Comparison of ENCODE assay signal across 16 mouse cellular contexts in the genomic region with DNA sequence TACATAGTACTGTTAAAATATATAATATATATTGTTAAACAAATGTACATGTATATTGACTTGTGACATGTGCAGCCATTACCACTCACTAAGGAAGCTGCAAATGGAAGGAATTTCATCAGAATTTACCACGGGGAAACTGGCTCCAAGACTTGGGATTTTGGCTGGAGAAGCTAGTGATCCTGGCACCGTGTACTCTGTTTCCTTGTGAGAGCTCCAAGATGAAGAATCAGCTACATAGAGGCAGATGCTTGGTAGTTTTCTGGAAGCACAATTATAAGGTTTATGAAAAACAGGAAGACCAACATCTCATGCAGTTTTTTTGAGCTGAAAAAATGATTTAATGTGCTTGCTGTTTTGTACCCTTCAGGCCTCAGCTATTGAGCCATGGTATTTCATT.
DNase-seq lines count a peak whose midpoint lies in the region; ATAC-seq and TF ChIP-seq lines count a peak whose summit lies in the region.
"Had no signal": no experiment of that assay in that cellular context is flagged by ENCODE, and none has a peak within 500 bp of the region (broad histone marks: within the 10 kb centered on the region; RNA-seq: fewer than 3 reads in every experiment).

No protein-coding gene starts in this region.

- WGBS in forebrain, postnatal 0 days, result 38% methylated on average over 2 of the region's 2 CpGs
- WGBS in forebrain, embryonic 12.5 days, result 85% methylated on average over 2 of the region's 2 CpGs
- 10% methylated on average over 2 of the region's 2 CpGs for WGBS in cerebellum, adult 2 months

- no peaks in the 10 kb centered on the region for H3K27me3 ChIP-seq in forebrain, postnatal 0 days (ENCODE audit: insufficient read depth, low read length)
- H3K27me3 ChIP-seq in forebrain, embryonic 12.5 days, result no peaks in the 10 kb centered on the region
- no peaks in the 10 kb centered on the region for H3K27me3 ChIP-seq in cerebellum, adult 2 months (ENCODE audit: control insufficient read depth, insufficient read depth, low read length)
- H3K27me3 ChIP-seq: embryonic facial prominence, embryonic 12.5 days; hindbrain, embryonic 15.5 days had no signal

- no peak overlapping the region for H3K9ac ChIP-seq in forebrain, postnatal 0 days
- no peak overlapping the region for H3K9ac ChIP-seq in forebrain, embryonic 12.5 days
- H3K9ac ChIP-seq: embryonic facial prominence, embryonic 12.5 days; hindbrain, embryonic 15.5 days; lung, embryonic 14.5 days had no signal

- no peak for TF ChIP-seq POLR2A in cerebellum, adult 2 months (IDR thresholded peaks at IDR 0.05; ENCODE audit: borderline replicate concordance, insufficient read depth, low read length)

- H3K4me2 ChIP-seq in forebrain, postnatal 0 days (ENCODE audit: low read depth), result no peak overlapping the region
- H3K4me2 ChIP-seq in forebrain, embryonic 12.5 days, result no peak overlapping the region
- H3K4me2 ChIP-seq: embryonic facial prominence, embryonic 12.5 days; hindbrain, embryonic 15.5 days; lung, embryonic 14.5 days had no signal

- no peak for TF ChIP-seq CTCF in forebrain, postnatal 0 days (IDR thresholded peaks at IDR 0.05; ENCODE audit: low read depth)
- TF ChIP-seq CTCF in cerebellum, adult 2 months (IDR thresholded peaks at IDR 0.05; ENCODE audit: borderline replicate concordance, insufficient read depth, low read depth, low read length), result no peak

- H3K27ac ChIP-seq in forebrain, postnatal 0 days (ENCODE audit: low read depth, low read length), result no peak overlapping the region
- no peak overlapping the region for H3K27ac ChIP-seq in forebrain, embryonic 12.5 days
- no peak overlapping the region for H3K27ac ChIP-seq in cerebellum, adult 2 months (ENCODE audit: insufficient read depth, low read length)
- H3K27ac ChIP-seq: embryonic facial prominence, embryonic 12.5 days; hindbrain, embryonic 15.5 days had no signal

- DNase-seq in forebrain, postnatal 0 days, result peak; percentile 77
- DNase-seq in layer of hippocampus, adult 9-11 months, result peak; percentile 38
- DNase-seq in layer of hippocampus, postnatal 25 days (ENCODE audit: extremely low spot score in 1 of 2, low spot score in 1 of 2), result no peak
- peak; percentile 30 to 64 for DNase-seq in cerebellum, adult 2 months
- DNase-seq in spleen, postnatal 4 days (ENCODE audit: low spot score in 2 of 2), result no peak
- DNase-seq: adrenal gland, postnatal 10 days; kidney, adult 11 months; kidney, postnatal 10 days; layer of hippocampus, postnatal 36 days; lung, embryonic 14.5 days had no signal

- ATAC-seq in forebrain, postnatal 0 days, result peak; percentile 69
- no peak for ATAC-seq in forebrain, embryonic 12.5 days (ENCODE audit: low FRiP score)
- no peak for ATAC-seq in inflammation-experienced regulatory T-cells, adult 6 months
- ATAC-seq: midbrain, embryonic 16.5 days had no signal

- no peaks in the 10 kb centered on the region for H3K36me3 ChIP-seq in forebrain, postnatal 0 days (ENCODE audit: insufficient read depth)
- H3K36me3 ChIP-seq in forebrain, embryonic 12.5 days (replicated peaks), result no peaks in the 10 kb centered on the region
- H3K36me3 ChIP-seq: embryonic facial prominence, embryonic 12.5 days; hindbrain, embryonic 15.5 days had no signal

- H3K4me1 ChIP-seq in forebrain, postnatal 0 days (ENCODE audit: insufficient read depth), result no peaks in the 10 kb centered on the region
- H3K4me1 ChIP-seq in forebrain, embryonic 12.5 days, result peaks cover 8% of the 10 kb centered on the region
- peaks cover 1% of the 10 kb centered on the region; the same call in 1 of the 2 replicates for H3K4me1 ChIP-seq in cerebellum, adult 2 months (ENCODE audit: control insufficient read depth, insufficient read depth, low read length)
- H3K4me1 ChIP-seq: hindbrain, embryonic 15.5 days had no signal

- no peaks in the 10 kb centered on the region for H3K9me3 ChIP-seq in forebrain, postnatal 0 days (ENCODE audit: low read length)
- no peaks in the 10 kb centered on the region for H3K9me3 ChIP-seq in forebrain, embryonic 12.5 days
- H3K9me3 ChIP-seq: embryonic facial prominence, embryonic 12.5 days; G1E; hindbrain, embryonic 15.5 days had no signal

- no peak overlapping the region for H3K4me3 ChIP-seq in forebrain, postnatal 0 days (ENCODE audit: low read depth, low read length)
- H3K4me3 ChIP-seq in forebrain, embryonic 12.5 days (replicated peaks), result no peak overlapping the region
- H3K4me3 ChIP-seq in cerebellum, adult 2 months (replicated peaks; ENCODE audit: insufficient read depth, low read depth, low read length), result no peak overlapping the region
- H3K4me3 ChIP-seq: embryonic facial prominence, embryonic 12.5 days; hindbrain, embryonic 15.5 days had no signal

Comparison
In these comparisons a context has a peak if more than half of its experiments do, and no peak if none do; other contexts are left out.
1. DNase-seq: peak in forebrain, postnatal 0 days (single experiment), layer of hippocampus, adult 9-11 months (single experiment) and cerebellum, adult 2 months (2 of 2); none in layer of hippocampus, postnatal 25 days (0 of 2) and spleen, postnatal 4 days (0 of 2).